Mouse (Mus musculus): ENCODE results near the gene Cypt4.
"Not testable (repeated sequence)": the region's sequence is repeated elsewhere in the genome, so short reads cannot be mapped to it uniquely, and the experiment has no call there.

Gene Cypt4

DNA sequence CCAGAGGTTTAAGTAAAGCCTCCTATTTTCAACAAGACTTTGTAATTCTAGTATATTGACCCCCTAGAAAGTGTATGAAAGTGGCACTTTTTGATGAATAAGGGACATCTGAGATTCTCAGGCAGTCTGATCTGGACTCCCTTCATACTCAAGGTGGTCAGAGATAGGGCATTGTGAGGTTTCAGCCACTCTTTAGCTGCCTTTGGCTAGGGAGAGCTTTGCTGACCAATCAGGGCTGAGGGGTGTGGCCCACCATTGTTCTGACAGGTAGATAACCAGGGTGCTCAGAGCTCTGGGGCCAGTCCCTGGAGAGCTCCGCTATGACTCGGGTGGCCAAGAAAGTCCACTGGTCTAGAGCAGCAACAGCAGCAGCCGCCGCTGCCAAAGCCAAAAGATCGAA, at the start of gene Cypt4:
TSS of gene Cypt4 (plus strand) at position 301 of the 400 bp plus-strand sequence.
- no peak for DNase-seq

DNA sequence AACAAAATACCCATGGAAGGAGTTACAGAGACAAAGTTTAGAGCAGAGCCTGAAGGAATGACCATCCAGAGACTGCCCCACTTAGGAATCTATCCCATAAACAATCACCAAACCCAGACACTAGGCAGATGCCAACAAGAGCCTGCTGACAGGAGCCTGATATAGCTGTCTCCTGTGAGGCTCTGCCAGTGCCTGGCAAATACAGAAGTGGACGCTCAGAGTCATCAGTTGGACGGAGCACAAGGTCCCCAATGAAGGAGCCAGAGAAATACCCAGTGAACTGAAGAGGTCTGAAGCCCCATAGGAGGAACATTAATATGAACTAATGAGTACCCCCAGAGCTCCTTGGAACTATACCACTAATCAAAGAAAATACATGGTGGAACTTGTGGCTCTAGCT, 12.3 kb downstream of the Cypt4 start:
- not testable (repeated sequence) for DNase-seq
